Mouse (Mus musculus) testis, adult 2 months (tissue): ENCODE measurements at regions not wholly inside any gene's neighbourhood (a gene's known extent, or its start where the extent isn't known, plus 50 kb on each side); places are given as distances from the start of the nearest gene placed in this dataset.

Experiments
- CTCF ChIP-seq: fragments of 200-500 bp; IDR thresholded peaks from 2 replicates; pipeline ENCODE4 v1.5.1; 2012; ENCODE audit warnings: low read depth, mild to moderate bottlenecking, inconsistent platforms, low read length, moderate library complexity; ENCODE audit not compliant: control insufficient read depth, insufficient read depth, insufficient replicate concordance
- POLR2A ChIP-seq: fragments of 200-500 bp; IDR thresholded peaks from 2 replicates; pipeline ENCODE4 v1.6.1; 2012; ENCODE audit warnings: low read depth, mild to moderate bottlenecking, inconsistent platforms, low read length, moderate library complexity; ENCODE audit not compliant: control insufficient read depth

GRCm38 (mm10) chr14:81031475-81031874 lies 1047.6 kb downstream of the Olfm4 start:
- TF ChIP-seq CTCF (no peak), POLR2A (no peak)
